Mouse (Mus musculus) cerebellum, adult 9-11 months (tissue): ENCODE measurements around the gene Gm3512.
"Not testable (repeated sequence)": the region's sequence is repeated elsewhere in the genome, so short reads cannot be mapped to it uniquely, and the experiment has no call there.

Source experiments
- DNase-seq: peaks from one replicate; pipeline ENCODE4 v3.0.0; 2022

Gm3512 gene

DNA sequence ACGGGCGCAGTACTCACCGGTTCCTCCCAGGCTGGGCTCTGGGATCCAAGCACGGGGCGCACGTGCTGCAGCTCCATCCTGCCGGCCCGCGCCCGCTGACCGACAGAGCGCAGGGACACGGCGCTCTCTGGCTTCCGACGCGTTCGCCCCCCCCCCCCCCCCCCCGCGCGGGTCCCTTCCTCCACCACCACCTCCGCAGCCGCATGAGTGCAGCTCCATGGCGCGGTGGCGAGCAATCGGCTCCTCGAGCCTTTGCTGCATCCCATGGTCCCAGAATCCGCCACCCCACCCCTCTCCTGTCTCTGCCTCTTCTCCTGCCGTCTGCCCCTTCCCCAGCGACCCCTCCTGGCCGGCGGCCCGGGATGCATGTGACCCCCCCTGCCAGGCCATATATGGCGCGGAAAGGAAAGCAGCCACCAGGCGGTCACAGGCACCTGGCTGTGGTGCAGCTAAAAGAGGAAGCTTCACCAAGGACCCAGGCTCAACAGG lies at the start of gene Gm3512:
Gm3512 (minus strand) TSS at position 51 of the 489 bp plus-strand sequence.
- DNase-seq: peak; percentile 1

DNA sequence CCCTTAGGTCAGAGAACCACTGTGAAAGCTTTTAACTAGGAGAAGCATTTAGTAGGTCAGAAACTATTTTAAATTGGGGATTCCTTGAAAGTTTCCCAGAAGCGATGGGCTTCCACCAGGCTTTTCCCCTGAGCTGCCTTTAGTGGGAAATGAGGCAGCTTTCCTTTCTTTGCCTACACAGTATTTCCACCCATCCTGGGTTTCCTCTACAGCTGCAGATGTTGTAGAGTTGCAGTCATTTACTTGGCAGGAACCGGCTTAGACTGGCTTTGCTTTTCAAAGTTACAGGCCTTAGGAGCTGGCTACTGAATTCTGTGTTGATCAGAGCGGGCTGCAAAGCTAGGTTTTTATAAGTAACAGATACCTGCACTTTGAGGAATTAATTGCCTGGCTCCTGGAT lies 25.7 kb upstream of the Gm3512 start:
- peak; percentile 1 for DNase-seq

- DNase-seq: not testable (repeated sequence)
These were observed 20.1 kb upstream of the Gm3512 start, which contains the start of gene Gm16434 for GRCm38 (mm10) chr14:7194440-7194839. TSS of gene Gm16434 (minus strand) at chr14:7194540.

GRCm38 (mm10) chr14:7125312-7125711 lies 49.0 kb downstream of the Gm3512 start, which contains the start of gene Gm6676:
TSS of gene Gm6676 (minus strand) at chr14:7125412.
- not testable (repeated sequence) for DNase-seq

DNA sequence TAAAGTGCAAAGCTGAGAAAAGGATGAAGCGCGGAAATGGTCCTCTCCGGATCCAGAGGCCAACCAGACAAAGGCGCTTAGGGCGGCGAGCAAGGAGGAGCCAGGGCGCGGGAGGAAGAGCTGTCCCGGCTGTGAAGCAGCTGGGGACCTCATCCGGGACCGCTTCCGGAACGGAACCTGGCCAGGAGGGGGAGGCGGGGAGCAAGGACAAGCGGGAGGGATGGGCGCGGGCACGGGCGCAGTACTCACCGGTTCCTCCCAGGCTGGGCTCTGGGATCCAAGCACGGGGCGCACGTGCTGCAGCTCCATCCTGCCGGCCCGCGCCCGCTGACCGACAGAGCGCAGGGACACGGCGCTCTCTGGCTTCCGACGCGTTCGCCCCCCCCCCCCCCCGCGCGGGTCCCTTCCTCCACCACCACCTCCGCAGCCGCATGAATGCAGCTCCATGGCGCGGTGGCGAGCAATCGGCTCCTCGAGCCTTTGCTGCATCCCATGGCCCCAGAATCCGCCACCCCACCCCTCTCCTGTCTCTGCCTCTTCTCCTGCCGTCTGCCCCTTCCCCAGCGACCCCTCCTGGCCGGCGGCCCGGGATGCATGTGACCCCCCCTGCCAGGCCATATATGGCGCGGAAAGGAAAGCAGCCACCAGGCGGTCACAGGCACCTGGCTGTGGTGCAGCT lies 69.1 kb downstream of the Gm3512 start:
- DNase-seq: not testable (repeated sequence)
